Mouse (Mus musculus): ENCODE data around the gene Xrcc5.

Xrcc5 gene

DNA sequence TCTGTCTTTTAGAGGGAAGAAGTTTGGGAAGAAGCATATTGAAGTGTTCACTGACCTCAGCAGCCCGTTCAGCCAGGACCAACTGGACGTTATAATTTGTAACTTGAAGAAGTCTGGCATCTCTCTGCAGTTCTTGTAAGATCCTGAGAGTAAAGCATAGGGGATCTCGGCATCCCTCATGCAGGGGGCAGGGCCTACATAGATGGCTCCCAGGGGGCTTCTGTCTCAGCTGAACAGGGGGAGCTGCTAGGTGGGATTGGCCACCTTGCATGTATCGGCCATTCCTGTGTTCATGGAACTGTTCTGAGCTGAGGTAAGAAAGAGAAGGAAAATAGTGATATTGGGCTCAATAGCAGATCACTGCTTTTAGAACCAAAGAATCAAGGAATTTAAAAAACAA is 8.2 kb downstream of the Xrcc5 start:
- no peak for DNase-seq (ENCODE audit: extremely low read depth, low read depth)

DNA sequence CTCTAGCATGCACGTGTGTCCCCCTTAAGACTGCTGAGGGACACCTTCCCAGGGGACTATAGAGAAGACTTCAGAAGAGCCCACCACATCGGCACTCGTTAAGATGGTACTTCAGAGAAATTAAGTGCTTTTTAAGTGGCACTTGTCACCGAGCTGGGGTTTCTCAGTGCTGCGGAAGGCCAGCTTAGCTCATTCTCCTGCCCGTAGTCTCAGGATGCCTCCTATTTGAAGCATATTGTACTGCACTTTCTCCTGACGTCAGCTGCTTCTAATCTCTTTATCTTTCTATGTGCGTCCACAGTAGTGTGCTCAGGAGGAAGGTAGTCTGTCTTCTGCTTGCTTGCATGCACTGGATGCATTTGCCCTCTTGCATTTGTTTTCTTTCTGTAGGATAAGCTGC is 9.2 kb downstream of the Xrcc5 start:
- no peak for DNase-seq (ENCODE audit: extremely low read depth, low read depth)

DNA sequence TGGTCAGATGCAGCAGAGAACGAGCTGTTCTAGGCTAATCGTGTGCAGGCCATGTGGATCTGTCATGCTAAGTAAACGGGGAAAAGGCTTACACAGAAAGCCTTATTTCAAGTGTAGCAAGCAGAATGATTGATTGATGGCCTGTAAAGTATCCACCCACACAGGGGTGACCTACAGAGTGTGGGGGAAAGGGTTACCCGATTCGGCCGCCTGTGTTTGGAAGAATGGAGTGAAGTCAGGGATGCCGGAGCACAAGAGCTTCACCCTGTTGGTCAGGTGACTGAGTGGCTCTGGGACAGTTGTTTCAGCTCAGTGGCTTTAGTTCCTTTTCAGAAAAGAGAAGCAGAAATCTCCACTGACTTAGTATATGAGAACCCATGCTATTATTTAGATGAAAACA is 9.7 kb downstream of the Xrcc5 start:
- DNase-seq (ENCODE audit: extremely low read depth, low read depth): no peak

DNA sequence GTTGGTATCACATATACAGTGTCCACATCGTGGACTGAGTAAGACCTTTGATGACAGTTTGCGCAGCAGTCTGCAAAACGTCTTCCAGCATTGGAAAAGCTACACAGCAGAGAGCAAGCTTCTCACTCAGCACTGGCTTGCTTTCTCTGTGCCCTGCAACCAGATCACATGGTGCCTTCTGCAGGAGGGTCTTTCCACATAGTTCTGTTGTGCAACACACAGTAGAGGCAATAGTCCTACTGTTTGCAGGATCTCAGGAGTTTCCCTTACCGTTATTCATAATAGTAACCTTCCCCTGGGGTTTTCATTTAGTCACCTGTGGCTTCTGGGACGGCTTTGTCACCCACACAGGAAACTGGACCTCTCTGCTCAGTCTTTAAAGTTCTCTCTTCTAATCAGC is 13.5 kb downstream of the Xrcc5 start:
- no peak for DNase-seq (ENCODE audit: extremely low read depth, low read depth)

DNA sequence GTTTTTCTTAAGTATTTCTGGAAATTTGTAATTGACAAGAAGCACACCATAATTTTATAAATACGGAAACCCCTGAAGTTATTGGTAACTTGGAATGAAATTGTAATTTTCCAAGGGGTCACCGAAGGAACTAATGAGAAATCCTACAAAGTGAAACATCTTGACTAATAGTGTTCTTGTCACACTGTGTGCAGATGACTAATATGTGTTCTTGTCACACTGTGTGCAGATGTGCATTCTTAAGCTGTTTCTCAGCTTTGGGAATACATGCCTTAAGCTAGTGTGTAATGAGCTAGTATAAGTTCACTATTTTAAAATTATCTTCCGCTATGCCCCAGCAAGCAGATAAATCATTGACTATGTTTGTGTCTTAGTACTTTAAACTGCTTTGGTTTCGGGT is 16.0 kb downstream of the Xrcc5 start:
- no peak for DNase-seq (ENCODE audit: extremely low read depth, low read depth)

DNA sequence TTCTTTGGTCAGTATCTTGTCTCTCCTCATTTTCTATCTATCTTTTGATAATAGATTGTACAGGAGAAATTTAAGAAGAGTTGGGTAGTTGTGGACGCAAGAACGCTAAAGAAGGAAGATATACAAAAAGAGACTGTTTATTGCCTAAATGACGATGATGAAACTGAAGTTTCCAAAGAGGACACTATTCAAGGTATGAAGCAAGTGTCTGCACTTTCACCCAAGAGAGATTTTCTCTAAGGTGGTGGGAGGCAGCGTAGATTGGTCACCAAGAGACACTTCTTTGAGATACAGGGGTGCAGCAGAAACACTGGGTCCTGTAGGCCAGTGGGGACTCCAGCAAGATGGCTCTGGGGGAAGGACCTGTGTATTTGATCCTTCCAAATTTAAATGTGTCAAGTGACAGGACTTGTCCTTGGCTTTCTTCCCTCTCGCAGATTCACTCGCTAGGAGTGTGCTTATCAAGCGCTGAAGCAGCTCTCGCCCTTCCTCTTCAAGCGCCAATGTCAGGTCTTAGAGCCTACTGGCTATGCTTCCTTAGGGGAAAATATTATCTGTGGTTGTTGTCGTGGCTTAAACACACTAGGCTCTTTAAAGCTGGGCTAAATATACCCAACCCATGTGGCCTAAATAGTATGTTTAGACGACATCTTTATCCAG is 19.1 kb downstream of the Xrcc5 start:
- DNase-seq (ENCODE audit: extremely low read depth, low read depth): no peak

DNA sequence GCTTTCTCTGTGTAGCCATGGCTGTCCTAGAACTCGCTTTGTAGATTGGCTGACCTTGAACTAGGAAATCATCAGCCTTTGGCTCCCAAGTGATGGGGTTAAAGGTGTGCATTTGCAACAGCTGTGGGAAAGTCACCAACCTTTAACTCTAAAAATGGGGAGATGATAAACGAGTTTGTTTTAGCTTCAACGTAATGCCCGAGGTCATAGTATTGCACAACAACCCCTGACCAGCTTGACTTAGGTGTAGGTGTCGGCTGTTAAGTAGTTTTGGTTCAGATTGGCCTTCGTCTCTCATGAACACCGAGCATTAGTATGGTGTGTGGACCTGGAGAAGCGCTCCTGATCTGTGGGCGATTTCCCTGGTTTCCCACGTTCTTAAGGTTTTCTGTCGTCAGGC is 27.6 kb downstream of the Xrcc5 start:
- no peak for DNase-seq (ENCODE audit: extremely low read depth, low read depth)

DNA sequence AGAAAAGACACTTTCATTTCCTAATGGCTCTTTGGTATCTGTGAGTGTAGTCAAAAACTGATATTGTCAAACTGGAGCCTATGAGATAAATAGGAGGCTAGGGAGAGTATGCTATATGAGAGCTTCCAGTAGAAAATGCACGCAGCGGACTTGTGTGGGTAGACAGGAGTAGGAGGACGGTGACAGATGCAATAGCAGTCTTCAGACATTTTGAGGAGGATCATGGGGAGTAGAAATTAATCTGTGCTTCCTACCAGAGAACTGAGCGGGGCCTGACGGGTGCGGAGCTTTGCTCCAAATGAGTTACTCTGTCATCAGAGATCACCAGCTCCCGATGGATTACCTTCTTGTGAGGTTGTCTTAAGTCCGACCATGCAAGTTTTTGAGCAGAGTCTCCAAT is 29.6 kb downstream of the Xrcc5 start:
- DNase-seq (ENCODE audit: extremely low read depth, low read depth): no peak

DNA sequence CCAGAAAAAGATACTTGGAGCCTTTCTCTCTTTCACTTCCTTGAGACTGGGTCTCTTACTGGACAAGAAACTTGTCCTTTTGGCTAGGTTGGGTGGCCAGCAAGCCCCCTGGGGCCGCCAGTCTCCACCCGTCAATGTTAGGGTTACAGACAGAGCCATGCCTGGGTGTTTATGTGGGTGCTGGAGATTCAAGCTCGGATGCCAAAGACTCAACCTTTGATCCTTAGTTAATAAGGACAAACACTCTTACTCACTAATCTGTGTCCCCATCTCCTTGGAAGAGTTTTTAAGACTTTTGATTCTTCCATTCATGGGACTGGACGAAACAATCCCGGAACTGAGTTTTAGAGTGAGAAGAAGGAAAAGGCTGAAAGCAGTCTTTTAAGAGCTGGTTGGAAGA is 31.1 kb downstream of the Xrcc5 start:
- DNase-seq (ENCODE audit: extremely low read depth, low read depth): no peak

DNA sequence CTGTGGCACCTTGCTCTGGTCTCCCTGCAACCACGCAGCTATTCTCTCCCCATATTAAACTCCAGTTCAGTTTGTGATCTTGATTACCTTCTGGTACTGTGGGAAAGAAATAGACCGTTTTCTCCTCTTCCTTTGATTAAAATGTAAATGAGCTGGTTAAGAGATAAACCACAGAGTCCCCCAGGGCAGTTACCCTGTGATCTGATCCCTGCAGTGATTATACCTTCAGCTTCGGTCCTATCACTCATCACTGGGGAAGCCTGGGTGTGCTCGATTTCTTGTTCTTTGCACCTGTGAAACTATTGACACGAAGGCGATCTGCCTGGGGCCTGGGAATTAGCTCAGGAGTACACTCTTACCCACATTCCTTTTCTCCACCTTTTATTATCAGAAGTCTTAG is 40.7 kb downstream of the Xrcc5 start:
- no peak for DNase-seq (ENCODE audit: extremely low read depth, low read depth)

DNA sequence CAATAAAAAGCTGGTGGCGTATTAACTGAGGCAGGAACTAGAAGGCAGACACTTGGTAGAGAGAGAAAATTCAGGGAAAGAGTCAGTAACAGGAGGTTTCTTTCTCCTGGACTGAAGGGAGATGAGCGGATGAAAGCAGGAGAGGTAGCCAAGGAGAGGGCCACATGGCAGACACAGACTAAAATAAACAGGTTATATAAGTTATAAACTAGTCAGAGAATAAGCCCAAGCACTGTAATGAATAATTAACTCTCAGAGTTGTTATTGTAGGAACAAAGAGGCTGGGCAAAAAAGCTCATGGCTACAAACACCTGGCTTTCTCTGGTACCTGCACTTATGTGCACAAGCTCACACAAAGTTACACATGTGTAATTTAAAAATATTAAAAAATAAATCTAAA is 47.6 kb downstream of the Xrcc5 start:
- no peak for DNase-seq (ENCODE audit: extremely low read depth, low read depth)

DNA sequence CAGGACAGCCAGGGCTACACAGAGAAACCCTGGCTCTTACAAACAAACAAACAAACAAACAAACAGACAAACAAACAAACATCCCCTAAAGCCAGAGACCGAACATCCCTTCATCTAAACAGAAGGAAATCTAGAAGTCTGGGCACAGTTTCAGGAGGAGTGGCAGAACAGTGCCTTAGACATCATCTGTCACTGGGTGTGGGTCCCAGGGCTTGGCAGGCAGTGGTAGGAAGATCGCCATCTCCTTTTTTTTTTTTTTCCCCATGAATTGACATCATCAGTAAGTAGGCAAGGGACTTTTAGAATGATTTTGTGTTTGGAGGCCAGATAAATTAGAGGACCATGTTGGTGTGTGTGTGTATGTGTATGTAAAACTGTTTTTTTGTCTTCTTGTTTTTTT is 51.0 kb downstream of the Xrcc5 start:
- no peak for DNase-seq (ENCODE audit: extremely low read depth, low read depth)

DNA sequence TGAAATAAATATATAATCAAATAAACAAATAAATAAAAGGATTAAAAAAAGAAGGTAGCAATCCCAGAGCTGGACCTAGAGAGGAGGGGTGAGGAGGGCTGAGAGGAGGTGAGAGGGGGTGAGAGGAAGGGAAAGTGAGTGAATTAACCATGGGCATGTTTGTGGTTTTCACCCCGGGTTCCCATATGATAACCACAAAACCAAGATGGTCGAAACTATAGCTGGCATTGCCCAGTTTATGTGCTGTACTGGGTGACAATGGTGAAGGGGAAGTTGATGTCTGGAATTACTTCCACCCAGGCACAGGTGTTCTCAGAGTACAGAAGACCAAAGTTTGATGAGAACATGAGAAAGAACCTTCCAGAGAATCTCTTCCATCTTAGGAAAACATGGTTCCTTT is 52.2 kb downstream of the Xrcc5 start:
- no peak for DNase-seq (ENCODE audit: extremely low read depth, low read depth)

DNA sequence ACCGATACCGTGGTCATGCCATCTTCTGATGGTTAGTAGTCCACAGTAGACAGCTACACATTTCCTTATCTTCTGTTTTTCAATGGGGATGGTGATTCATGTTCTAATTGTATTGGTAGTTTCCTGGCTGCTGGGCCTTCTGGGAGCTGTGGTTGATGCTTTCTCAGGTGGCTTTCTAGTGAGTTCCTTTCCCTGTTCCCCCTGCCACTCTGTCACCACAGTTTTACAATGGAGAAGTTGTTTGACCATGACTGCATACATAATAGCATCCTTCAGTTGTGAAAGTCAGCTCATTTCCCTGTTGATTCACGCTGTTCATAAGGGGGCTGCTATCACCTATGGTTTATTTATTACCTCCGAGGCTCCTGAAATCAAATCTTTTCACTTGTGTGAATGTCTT is 53.6 kb downstream of the Xrcc5 start:
- no peak for DNase-seq (ENCODE audit: extremely low read depth, low read depth)

DNA sequence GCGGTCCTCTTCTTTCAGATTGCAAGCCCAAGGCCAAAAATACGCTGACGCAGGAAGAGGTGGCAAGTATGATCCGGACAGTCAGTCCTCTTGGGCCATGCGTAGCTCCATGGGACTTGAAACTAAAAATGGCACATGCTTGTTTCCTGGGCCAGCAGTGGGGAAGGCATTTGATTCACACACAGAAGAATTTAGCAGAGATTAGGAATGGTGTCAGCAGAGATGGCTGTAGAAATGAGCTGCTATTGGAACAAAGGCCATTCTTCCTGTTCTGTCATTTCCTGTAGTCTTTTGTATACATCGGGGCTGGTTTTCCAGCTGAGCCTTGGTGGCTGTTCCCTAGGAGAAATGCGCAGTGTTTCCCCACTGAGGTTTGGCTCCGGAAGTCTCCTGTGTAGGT is 57.4 kb downstream of the Xrcc5 start:
- DNase-seq (ENCODE audit: extremely low read depth, low read depth): no peak

DNA sequence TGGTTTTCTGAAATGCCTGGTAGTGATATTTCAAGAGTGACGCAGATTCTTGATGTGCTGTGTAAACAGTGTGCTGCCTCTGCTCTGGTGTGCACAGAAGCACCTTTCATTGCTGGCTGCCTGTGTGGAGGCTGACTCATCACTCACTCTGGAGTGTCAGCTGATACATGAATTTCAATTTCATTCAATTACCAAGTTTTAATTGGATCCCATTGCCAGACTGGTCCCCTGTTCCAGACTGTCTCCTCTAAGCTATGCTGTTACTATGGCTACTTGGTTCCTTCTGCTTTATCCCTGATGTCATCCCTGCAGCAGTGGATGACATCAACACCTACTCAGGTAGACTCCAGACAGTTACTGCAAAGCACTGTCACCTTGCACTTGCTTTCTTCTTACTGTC is 65.3 kb downstream of the Xrcc5 start:
- no peak for DNase-seq (ENCODE audit: extremely low read depth, low read depth)

DNA sequence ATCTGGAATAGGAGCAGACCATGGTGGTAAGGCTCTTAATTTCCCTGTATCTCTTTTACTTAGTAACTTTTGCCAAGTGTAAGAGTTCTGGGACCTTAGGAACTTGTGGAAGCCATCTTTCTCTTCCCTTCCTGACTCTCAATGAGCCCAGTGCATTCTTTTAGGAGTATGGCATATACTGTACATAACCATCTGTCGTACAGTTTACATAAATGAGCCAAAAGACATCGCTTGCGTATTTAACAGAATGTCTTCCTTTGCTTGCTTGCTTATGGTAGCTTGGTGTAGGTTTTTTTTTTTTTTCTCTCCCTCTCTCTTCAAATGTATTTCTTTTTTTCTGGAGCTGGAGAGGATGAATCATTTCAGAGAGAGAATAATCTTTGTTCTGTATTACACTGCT is 65.7 kb downstream of the Xrcc5 start:
- DNase-seq (ENCODE audit: extremely low read depth, low read depth): no peak

DNA sequence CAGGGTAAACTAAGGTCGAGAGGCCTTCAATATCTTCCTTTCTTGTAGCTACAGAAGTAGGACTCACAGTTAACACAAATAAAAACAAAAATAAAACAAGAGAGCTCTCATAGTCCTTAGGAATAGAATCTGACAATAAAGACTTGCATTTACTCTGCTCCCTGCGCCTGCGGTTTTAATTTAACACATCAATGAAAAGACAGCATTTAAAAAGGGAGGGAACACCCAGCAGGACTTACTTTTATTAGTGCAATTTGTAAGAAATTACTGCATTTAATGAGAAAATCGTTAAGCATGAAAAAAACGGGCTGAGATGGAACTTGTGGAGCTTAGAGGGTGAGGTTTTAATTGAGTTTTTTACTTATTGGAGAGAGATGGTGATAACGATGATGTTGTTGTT is 66.4 kb downstream of the Xrcc5 start:
- no peak for DNase-seq (ENCODE audit: extremely low read depth, low read depth)

DNA sequence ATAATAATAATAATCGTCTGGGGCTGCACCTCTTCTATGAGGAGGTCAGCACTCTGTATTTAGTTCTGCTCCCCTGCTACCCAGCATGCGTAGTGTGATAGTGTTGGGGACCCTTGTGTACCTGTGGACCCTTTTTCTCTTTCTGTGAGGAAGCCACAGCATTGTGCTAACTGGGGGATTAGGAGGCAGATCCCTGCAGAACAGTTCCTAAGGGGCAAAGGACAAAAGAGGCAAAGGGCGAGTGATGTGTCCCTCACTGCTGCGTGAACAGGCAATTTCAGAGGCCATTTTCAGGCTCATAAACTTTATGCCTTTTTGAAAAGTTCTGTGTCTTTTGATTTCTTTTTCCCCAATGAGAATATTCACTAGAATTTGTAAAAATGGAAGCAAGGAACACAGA is 66.8 kb downstream of the Xrcc5 start:
- no peak for DNase-seq (ENCODE audit: extremely low read depth, low read depth)

DNA sequence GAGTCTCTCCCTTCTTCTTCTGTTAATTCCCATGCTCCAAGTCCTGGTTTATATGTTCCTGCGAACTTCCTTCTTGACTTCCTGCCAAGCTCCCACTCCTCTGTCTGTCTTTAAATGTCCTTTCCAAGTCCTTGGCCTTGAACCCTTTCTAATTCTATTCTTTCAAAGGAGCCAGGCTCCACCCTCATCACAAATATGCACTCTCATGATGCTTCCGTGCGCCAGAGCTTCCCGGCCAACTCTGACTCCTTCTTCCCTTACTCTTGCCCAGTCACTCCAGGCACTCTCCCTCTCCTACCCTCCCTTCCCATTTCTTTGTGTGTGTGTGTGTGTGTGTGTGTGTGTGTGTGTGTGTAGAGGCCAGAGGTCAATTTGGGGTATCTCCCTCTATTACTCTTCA is 70.9 kb downstream of the Xrcc5 start:
- no peak for DNase-seq (ENCODE audit: extremely low read depth, low read depth)

DNA sequence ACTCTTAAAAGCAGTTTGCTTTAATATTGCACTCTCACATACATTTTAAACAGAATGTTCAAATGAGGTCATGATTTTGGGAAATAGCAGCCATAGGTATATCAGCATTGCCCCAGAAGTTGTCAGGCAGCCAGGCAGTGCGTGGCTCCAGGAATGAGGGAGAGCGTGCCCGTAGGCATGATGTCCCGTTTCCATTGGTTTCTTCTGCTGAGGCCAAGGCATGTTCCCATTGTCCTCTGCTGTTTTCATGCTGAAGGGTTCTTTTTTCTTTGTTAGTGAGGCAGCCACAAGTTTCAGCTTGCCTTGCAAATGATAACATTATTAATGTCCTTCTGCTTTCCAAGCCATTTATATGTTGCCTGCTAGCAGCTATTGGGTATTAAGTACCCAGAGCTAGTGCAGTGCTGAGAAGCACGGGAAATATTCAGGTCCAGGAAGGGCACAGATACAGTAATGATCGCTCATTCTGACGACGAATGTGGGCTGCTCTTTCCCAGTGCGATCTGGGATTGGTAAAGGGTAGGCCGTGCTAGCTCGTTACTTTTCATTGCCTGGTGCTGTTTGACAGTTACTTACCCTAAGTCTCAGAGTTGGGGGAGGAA is 72.6 kb downstream of the Xrcc5 start:
- no peak for DNase-seq (ENCODE audit: extremely low read depth, low read depth)

DNA sequence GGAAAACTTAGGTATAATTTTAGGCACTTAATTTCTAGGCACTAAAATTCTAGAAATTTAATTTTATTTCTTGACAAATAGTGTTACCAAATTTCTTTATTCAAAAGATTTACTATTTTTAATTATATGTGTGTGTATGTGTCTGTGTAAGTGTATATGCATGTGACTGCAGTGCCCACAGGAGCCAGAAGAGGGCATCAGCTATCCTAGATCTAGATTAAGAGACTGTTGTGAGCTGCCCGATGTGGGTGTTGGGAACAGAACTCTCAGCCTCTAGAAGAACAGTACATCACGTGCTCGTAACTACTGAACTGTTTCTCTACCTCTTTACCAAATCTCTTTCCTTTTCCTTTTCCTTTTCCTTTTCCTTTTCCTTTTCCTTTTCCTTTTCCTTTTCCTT is 73.3 kb downstream of the Xrcc5 start:
- no peak for DNase-seq (ENCODE audit: extremely low read depth, low read depth)

DNA sequence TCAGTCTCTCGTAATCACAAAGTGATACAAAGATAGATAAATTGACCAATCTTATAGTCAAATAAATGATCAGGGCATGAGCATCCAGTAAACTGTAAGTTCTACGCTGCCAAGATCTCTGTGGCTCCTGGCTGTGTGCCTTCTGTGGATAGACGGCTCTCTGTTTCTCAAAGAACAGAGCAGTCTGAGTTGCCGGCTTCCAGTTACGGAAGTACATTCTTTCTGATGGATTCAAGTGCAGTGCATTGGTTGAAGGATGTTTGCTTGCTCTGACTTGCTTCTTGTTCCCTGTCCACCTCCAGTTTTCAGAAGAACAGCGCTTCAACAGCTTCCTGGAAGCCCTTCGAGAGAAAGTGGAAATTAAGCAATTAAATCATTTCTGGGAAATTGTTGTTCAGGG is 75.8 kb downstream of the Xrcc5 start:
- no peak for DNase-seq (ENCODE audit: extremely low read depth, low read depth)

DNA sequence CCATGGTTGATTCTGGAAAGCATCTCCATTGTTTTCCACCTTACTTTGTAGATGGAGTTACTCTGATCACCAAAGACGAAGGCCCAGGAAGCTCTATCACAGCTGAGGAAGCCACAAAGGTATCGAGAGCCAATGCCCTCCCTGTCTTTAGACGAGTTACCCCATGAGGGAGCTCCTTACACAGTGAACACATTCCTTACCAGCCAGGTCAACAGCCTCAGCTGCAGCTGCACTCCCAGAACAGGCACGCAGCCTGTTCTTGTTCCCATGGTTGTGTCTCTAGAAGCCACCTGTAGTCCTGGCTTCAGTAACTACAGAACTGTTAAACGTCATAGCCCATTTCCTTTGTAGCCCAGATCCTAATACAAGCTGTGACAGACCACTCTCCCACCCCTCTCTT is 76.4 kb downstream of the Xrcc5 start:
- DNase-seq (ENCODE audit: extremely low read depth, low read depth): no peak

Data from MEL-GATA-1-ER (cell line).